Mouse (Mus musculus) testis, adult 2 months (tissue): Measurements from ENCODE around the gene Sox12.

Experiments
- CTCF ChIP-seq: fragments of 200-500 bp; IDR thresholded peaks from 2 replicates; pipeline ENCODE4 v1.5.1; 2012; ENCODE audit warnings: low read depth, mild to moderate bottlenecking, inconsistent platforms, low read length, moderate library complexity; ENCODE audit not compliant: control insufficient read depth, insufficient read depth, insufficient replicate concordance
- POLR2A ChIP-seq: fragments of 200-500 bp; IDR thresholded peaks from 2 replicates; pipeline ENCODE4 v1.6.1; 2012; ENCODE audit warnings: low read depth, mild to moderate bottlenecking, inconsistent platforms, low read length, moderate library complexity; ENCODE audit not compliant: control insufficient read depth

- TF ChIP-seq CTCF (no peak), POLR2A (no peak)
These were observed 13.1 kb upstream of the Sox12 start for GRCm38 (mm10) chr2:152410971-152411371.
